Mouse (Mus musculus) cerebellum, adult 18-20 months (tissue): Measurements from ENCODE around the gene Ube2b.

ENCODE experiments used
- DNase-seq, 2 experiments: peaks; one replicate each; pipeline ENCODE4 v3.0.0; 2021

Ube2b gene

GRCm38 (mm10) chr11:51935636-51936434, 64.7 kb downstream of the Ube2b start:
- DNase-seq, result no peak
